Mouse (Mus musculus) ES-Bruce4 (cell line): ENCODE data around the gene Zdhhc4. TPM values are rescaled to one million over a fixed set of nuclear protein-coding genes. Genes with fewer than 3 reads are reported as not detected.

Experiments used
- H3K27ac ChIP-seq: 2 replicates; pipeline ENCODE4 v1.5.1; 2012; ENCODE audit warnings: low read length, inconsistent platforms; ENCODE audit not compliant: insufficient read depth
- H3K27me3 ChIP-seq: 2 replicates; pipeline ENCODE4 v1.6.1; 2012; ENCODE audit warnings: mild to moderate bottlenecking, low read length, inconsistent platforms; ENCODE audit not compliant: control insufficient read depth, poor library complexity, insufficient read depth, severe bottlenecking
- H3K36me3 ChIP-seq: 2 replicates; pipeline ENCODE4 v1.6.1; 2012; ENCODE audit warnings: inconsistent platforms, mild to moderate bottlenecking, low read length, moderate library complexity; ENCODE audit not compliant: control insufficient read depth, poor library complexity, insufficient read depth, severe bottlenecking
- H3K4me1 ChIP-seq: one replicate; pipeline ENCODE4 v1.8.1; 2011; ENCODE audit warnings: low read length; ENCODE audit not compliant: control insufficient read depth, insufficient read depth
- H3K4me3 ChIP-seq: 2 replicates; pipeline ENCODE4 v1.5.1; 2011; ENCODE audit warnings: low read depth, mild to moderate bottlenecking, low read length
- H3K9ac ChIP-seq: 2 replicates; pipeline ENCODE4 v1.6.1; 2012; ENCODE audit warnings: low read depth, mild to moderate bottlenecking, inconsistent platforms; ENCODE audit not compliant: poor library complexity, severe bottlenecking
- H3K9me3 ChIP-seq: replicated peaks from 2 replicates; pipeline ENCODE4 v1.6.1; 2012; ENCODE audit warnings: mild to moderate bottlenecking, low read length, inconsistent platforms; ENCODE audit not compliant: control insufficient read depth, poor library complexity, insufficient read depth, severe bottlenecking
- CTCF ChIP-seq: IDR thresholded peaks from one replicate; pipeline ENCODE4 v1.8.1; 2011; ENCODE audit warnings: low read depth, low read length
- EP300 ChIP-seq: IDR thresholded peaks from 2 replicates; pipeline ENCODE4 v1.6.1; 2011; ENCODE audit warnings: low read depth, low read length; ENCODE audit not compliant: insufficient read depth
- POLR2A ChIP-seq: IDR thresholded peaks from one replicate; pipeline ENCODE4 v1.8.1; 2011; ENCODE audit warnings: low read length; ENCODE audit not compliant: insufficient read depth
- polyA plus RNA-seq: library from polyadenylated mRNA; stranded (reverse); fragments of >200 nt; gene quantifications from 2 replicates; pipeline ENCODE4 v1.2.4, GENCODE M21; 2011; ENCODE audit warnings: low read depth; ENCODE audit not compliant: missing spikeins, insufficient read depth, insufficient read length

Zdhhc4 gene
- polyA plus RNA-seq, 1 experiment, result 27.2 TPM

- TF ChIP-seq CTCF (peak; percentile 78), EP300 (no peak)
- Histone ChIP-seq H3K27ac (no peak overlapping the region), H3K9me3 (no peaks in the 10 kb centered on the region), H3K36me3 (no peaks in the 10 kb centered on the region), H3K4me1 (no peaks in the 10 kb centered on the region), H3K27me3 (no peaks in the 10 kb centered on the region), H3K9ac (no peak overlapping the region), H3K4me3 (no peak overlapping the region)
Observed at GRCm38 (mm10) chr5:143284762-143285161, 44.3 kb downstream of the Zdhhc4 start.

DNA sequence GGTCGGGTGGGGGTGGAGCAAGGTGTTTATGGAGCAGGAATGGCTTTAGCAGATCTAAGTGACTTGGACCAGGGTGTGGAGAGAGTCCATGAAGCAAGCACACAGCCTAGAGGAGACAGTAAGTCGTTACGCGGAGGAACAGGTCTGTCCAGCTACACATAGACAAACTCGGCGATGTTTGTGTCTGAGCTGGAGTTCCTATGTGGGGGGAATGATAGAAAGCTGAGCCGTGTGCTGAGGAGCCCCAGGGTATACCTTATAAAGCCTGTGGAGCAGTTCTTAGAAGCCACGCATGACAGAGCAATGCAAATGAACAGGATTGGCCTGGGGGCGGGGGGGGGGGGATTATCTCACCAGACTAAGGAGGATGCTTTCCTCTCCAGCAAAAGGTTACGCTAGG lies 49.8 kb downstream of the Zdhhc4 start:
- TF ChIP-seq CTCF (no peak), POLR2A (no peak), EP300 (no peak)
- no peak overlapping the region for H3K4me3 ChIP-seq
- no peaks in the 10 kb centered on the region for H3K4me1 ChIP-seq
- no peaks in the 10 kb centered on the region for H3K27me3 ChIP-seq
- H3K27ac ChIP-seq, result no peak overlapping the region
- no peak overlapping the region for H3K9ac ChIP-seq
- no peaks in the 10 kb centered on the region for H3K36me3 ChIP-seq
- H3K9me3 ChIP-seq, result no peaks in the 10 kb centered on the region

GRCm38 (mm10) chr5:143275761-143276160 lies 53.3 kb downstream of the Zdhhc4 start:
- H3K36me3 ChIP-seq, result no peaks in the 10 kb centered on the region
- no peak overlapping the region for H3K4me3 ChIP-seq
- no peak overlapping the region for H3K27ac ChIP-seq
- no peak for TF ChIP-seq CTCF
- TF ChIP-seq POLR2A, result no peak
- H3K27me3 ChIP-seq, result no peaks in the 10 kb centered on the region
- no peak overlapping the region for H3K9ac ChIP-seq
- H3K9me3 ChIP-seq, result no peaks in the 10 kb centered on the region
- H3K4me1 ChIP-seq, result no peaks in the 10 kb centered on the region

GRCm38 (mm10) chr5:143272540-143273330 lies 56.3 kb downstream of the Zdhhc4 start:
- no peaks in the 10 kb centered on the region for H3K9me3 ChIP-seq
- H3K4me1 ChIP-seq, result no peaks in the 10 kb centered on the region
- H3K36me3 ChIP-seq, result no peaks in the 10 kb centered on the region
- no peak overlapping the region for H3K9ac ChIP-seq
- peaks cover 2% of the 10 kb centered on the region; the same call in 1 of the 2 replicates for H3K27me3 ChIP-seq
- no peak for TF ChIP-seq EP300
- TF ChIP-seq CTCF, result no peak
- no peak for TF ChIP-seq POLR2A
- H3K27ac ChIP-seq, result no peak overlapping the region
- H3K4me3 ChIP-seq, result no peak overlapping the region

DNA sequence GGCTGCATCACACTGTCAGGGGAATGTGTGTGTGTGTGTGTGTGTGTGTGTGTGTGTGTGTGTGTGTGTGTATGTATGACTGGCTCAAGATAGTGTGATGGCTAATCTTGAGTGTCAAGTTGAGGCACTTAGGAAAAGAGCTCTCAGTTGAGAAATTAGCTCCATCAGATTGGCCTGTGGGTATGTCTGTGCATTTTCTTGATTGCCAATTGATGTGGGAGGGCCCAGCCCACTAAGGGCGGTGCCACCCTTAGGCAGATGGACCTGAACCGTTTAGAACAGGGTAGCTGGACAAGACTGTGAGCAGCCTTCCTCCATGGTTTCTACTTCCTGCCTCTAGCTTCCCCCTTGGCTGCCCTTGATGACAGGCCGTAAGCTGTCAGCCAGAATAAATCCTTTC lies 56.9 kb downstream of the Zdhhc4 start:
- Histone ChIP-seq H3K27ac (no peak overlapping the region), H3K9me3 (no peaks in the 10 kb centered on the region), H3K4me1 (no peaks in the 10 kb centered on the region), H3K27me3 (peaks cover 2% of the 10 kb centered on the region; the same call in 1 of the 2 replicates), H3K36me3 (no peaks in the 10 kb centered on the region), H3K4me3 (no peak overlapping the region), H3K9ac (no peak overlapping the region)
- no peak for TF ChIP-seq POLR2A
- no peak for TF ChIP-seq EP300
- TF ChIP-seq CTCF, result no peak

GRCm38 (mm10) chr5:143271642-143272041 lies 57.4 kb downstream of the Zdhhc4 start:
- Histone ChIP-seq H3K9me3 (no peaks in the 10 kb centered on the region), H3K4me3 (no peak overlapping the region), H3K4me1 (no peaks in the 10 kb centered on the region), H3K9ac (no peak overlapping the region), H3K36me3 (no peaks in the 10 kb centered on the region), H3K27ac (no peak overlapping the region), H3K27me3 (peaks cover 2% of the 10 kb centered on the region; the same call in 1 of the 2 replicates)
- TF ChIP-seq EP300, result no peak
- TF ChIP-seq CTCF, result no peak
- TF ChIP-seq POLR2A, result no peak
